Mouse (Mus musculus) E14TG2a.4 (cell line): Measurements from ENCODE around the gene Ap3d1.

Source experiments
- CTCF ChIP-seq: conservative IDR thresholded peaks from 2 replicates; pipeline ENCODE4 v1.5.1; 2014; ENCODE audit warnings: low read length
- NANOG ChIP-seq: IDR thresholded peaks from 2 replicates; pipeline ENCODE4 v1.6.1; 2014; ENCODE audit warnings: borderline replicate concordance, low read length, mixed read lengths

GRCm38 (mm10) chr10:80671251-80671650 is 70.8 kb downstream of the Ap3d1 start:
- TF ChIP-seq CTCF (no peak), NANOG (no peak)
